Mouse (Mus musculus) liver, postnatal 0 days (tissue): ENCODE measurements around the gene Nfib.

ENCODE experiments used
- CTCF ChIP-seq: sonication (generic); IDR thresholded peaks from 2 replicates; pipeline ENCODE4 v1.5.1; 2016; ENCODE audit warnings: antibody characterized with exemption, low read depth
- EP300 ChIP-seq: IDR thresholded peaks from 2 replicates; pipeline ENCODE4 v1.6.1; 2016; ENCODE audit warnings: antibody characterized with exemption, low read depth, mild to moderate bottlenecking

DNA sequence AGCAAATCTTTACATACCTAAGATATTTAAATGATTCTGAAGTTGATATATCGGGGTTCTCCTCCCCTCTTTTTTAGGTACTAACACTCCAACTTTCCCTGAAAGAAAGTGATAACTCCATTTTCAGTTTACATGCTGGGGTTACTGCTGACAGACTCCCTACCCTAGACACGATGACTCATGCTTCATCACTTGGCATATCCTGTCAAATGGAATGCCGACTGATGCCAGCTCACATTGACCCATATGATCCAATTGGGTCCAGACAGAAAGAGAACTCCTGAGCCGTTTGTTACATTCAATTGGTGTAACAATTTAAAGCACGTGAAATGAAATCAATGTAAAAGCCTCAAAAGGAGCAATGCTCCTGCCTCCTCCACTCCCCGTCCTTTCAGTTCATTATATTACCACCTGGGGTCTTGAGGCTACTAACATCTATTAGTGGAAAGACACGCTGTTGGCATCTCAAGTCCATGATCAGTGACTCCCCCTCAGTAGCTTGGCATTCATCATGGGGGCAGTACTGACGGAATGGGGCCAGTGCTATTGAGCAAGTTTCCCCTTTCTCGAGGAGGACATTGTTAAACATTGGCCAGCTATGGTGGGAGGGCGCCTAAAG, 155.7 kb downstream of the Nfib start:
- no peak for TF ChIP-seq CTCF
- no peak for TF ChIP-seq EP300
